Mouse (Mus musculus) MEL (cell line): ENCODE measurements around the gene Gm42791. TPM values are rescaled to one million over a fixed set of nuclear protein-coding genes. Genes with fewer than 3 reads are reported as not detected.

Experiments
- DNase-seq: peaks from one replicate; pipeline ENCODE4 v3.0.0; 2011; ENCODE audit warnings: low read depth, low spot score
- H3K27ac ChIP-seq: 2 replicates; pipeline ENCODE4 v1.5.1; 2012; ENCODE audit warnings: low read depth, mild to moderate bottlenecking, control low read depth, low read length, moderate library complexity; ENCODE audit not compliant: control insufficient read depth
- H3K27me3 ChIP-seq, 2 experiments: fragments of 150-350 bp in 1 of 2; sonication (generic) in 1 of 2; 2 replicates each; pipeline ENCODE4 v1.6.1; 2012; ENCODE audit warnings: low read length in 2 of 2, mild to moderate bottlenecking in 2 of 2, improper control_type of control experiment in 1 of 2, moderate library complexity in 1 of 2; ENCODE audit not compliant: insufficient read depth in 2 of 2, control insufficient read depth in 1 of 2
- H3K36me3 ChIP-seq, 2 experiments: 2 replicates each; pipeline ENCODE4 v1.6.1; 2012 to 2014; ENCODE audit warnings: low read length in 2 of 2, improper control_type of control experiment in 1 of 2, inconsistent platforms in 1 of 2, mild to moderate bottlenecking in 1 of 2; ENCODE audit not compliant: insufficient read depth in 2 of 2, control insufficient read depth in 1 of 2
- H3K4me1 ChIP-seq, 2 experiments: fragments of 150-350 bp in 1 of 2; sonication (generic) in 1 of 2; 2 replicates each; pipeline ENCODE4 v1.6.1; 2012; ENCODE audit warnings: low read length in 2 of 2, improper control_type of control experiment in 1 of 2, mild to moderate bottlenecking in 1 of 2; ENCODE audit not compliant: insufficient read depth in 2 of 2, control insufficient read depth in 1 of 2
- H3K4me3 ChIP-seq, 2 experiments: fragments of 150-350 bp in 1 of 2; sonication (generic) in 1 of 2; 2 replicates each; pipeline ENCODE4 v1.5.1; 2012; ENCODE audit warnings: low read depth in 2 of 2, low read length in 2 of 2, mild to moderate bottlenecking in 2 of 2, moderate library complexity in 2 of 2, control low read depth in 1 of 2, improper control_type of control experiment in 1 of 2; ENCODE audit not compliant: control insufficient read depth in 1 of 2, insufficient read depth in 1 of 2
- H3K79me2 ChIP-seq: 2 replicates; pipeline ENCODE4 v1.6.1; 2012; ENCODE audit warnings: mild to moderate bottlenecking, low read length, moderate library complexity; ENCODE audit not compliant: control insufficient read depth, poor library complexity, insufficient read depth
- H3K9ac ChIP-seq: 2 replicates; pipeline ENCODE4 v1.6.1; 2012; ENCODE audit warnings: low read depth, mild to moderate bottlenecking, control low read depth, low read length, moderate library complexity; ENCODE audit not compliant: control insufficient read depth, poor library complexity, severe bottlenecking
- H3K9me3 ChIP-seq: fragments of 150-350 bp; sonication (generic); replicated peaks from 2 replicates; pipeline ENCODE4 v1.6.1; 2012; ENCODE audit warnings: mild to moderate bottlenecking, low read length, improper control_type of control experiment, moderate library complexity; ENCODE audit not compliant: insufficient read depth
- CHD1 ChIP-seq: IDR thresholded peaks from 2 replicates; pipeline ENCODE4 v1.6.1; 2012; ENCODE audit warnings: low read depth, mild to moderate bottlenecking, inconsistent platforms, low read length, improper control_type of control experiment
- CHD2 ChIP-seq: IDR thresholded peaks from 2 replicates; pipeline ENCODE4 v1.6.1; 2011; ENCODE audit warnings: low read length, improper control_type of control experiment
- CTCF ChIP-seq, 3 experiments: IDR thresholded peaks in 2 of 3; conservative IDR thresholded peaks in 1 of 3; 2 replicates each; pipeline ENCODE4 v1.5.1; 2011 to 2012; ENCODE audit warnings: low read length in 3 of 3, low read depth in 2 of 3, mild to moderate bottlenecking in 2 of 3, improper control_type of control experiment in 1 of 3, inconsistent platforms in 1 of 3, mixed read lengths in 1 of 3, moderate library complexity in 1 of 3; ENCODE audit not compliant: control insufficient read depth in 1 of 3, insufficient read depth in 1 of 3, poor library complexity in 1 of 3, severe bottlenecking in 1 of 3
- E2F4 ChIP-seq: IDR thresholded peaks from 2 replicates; pipeline ENCODE4 v1.6.1; 2011; ENCODE audit warnings: low read depth, low read length, improper control_type of control experiment, borderline replicate concordance
- ELF1 ChIP-seq: IDR thresholded peaks from 2 replicates; pipeline ENCODE4 v1.6.1; 2014; ENCODE audit warnings: low read depth, mild to moderate bottlenecking, inconsistent platforms, low read length, improper control_type of control experiment, moderate library complexity
- EP300 ChIP-seq, 2 experiments: IDR thresholded peaks; 2 replicates each; pipeline ENCODE4 v1.6.1; 2011; ENCODE audit warnings: improper control_type of control experiment in 2 of 2, low read length in 2 of 2, low read depth in 1 of 2, mild to moderate bottlenecking in 1 of 2
- ETS1 ChIP-seq: IDR thresholded peaks from 2 replicates; pipeline ENCODE4 v1.6.1; 2012; ENCODE audit warnings: low read depth, mild to moderate bottlenecking, inconsistent platforms, low read length, improper control_type of control experiment, moderate library complexity
- GABPA ChIP-seq: IDR thresholded peaks from 2 replicates; pipeline ENCODE4 v1.6.1; 2012; ENCODE audit warnings: low read depth, mild to moderate bottlenecking, inconsistent platforms, low read length, improper control_type of control experiment, moderate library complexity
- HCFC1 ChIP-seq: IDR thresholded peaks from 2 replicates; pipeline ENCODE4 v1.6.1; 2012; ENCODE audit warnings: low read depth, mild to moderate bottlenecking, inconsistent platforms, low read length, improper control_type of control experiment, moderate library complexity
- JUND ChIP-seq: IDR thresholded peaks from 2 replicates; pipeline ENCODE4 v1.6.1; 2011; ENCODE audit warnings: low read depth, mild to moderate bottlenecking, improper control_type of control experiment, low read length
- KAT2A ChIP-seq: conservative IDR thresholded peaks from 2 replicates; pipeline ENCODE4 v1.6.1; 2012; ENCODE audit warnings: low read depth, low read length, improper control_type of control experiment, inconsistent platforms
- MAFK ChIP-seq: IDR thresholded peaks from 2 replicates; pipeline ENCODE4 v1.6.1; 2011; ENCODE audit warnings: low read depth, mild to moderate bottlenecking, low read length, improper control_type of control experiment, borderline replicate concordance
- MAZ ChIP-seq: IDR thresholded peaks from 2 replicates; pipeline ENCODE4 v1.6.1; 2012; ENCODE audit warnings: low read depth, mild to moderate bottlenecking, inconsistent platforms, low read length, improper control_type of control experiment
- MEF2A ChIP-seq: IDR thresholded peaks from 2 replicates; pipeline ENCODE4 v1.6.1; 2014; ENCODE audit warnings: low read depth, mild to moderate bottlenecking, inconsistent platforms, low read length, improper control_type of control experiment; ENCODE audit not compliant: poor library complexity, insufficient replicate concordance, severe bottlenecking; ENCODE audit errors: extremely low read depth
- MXI1 ChIP-seq: IDR thresholded peaks from 2 replicates; pipeline ENCODE4 v1.6.1; 2011; ENCODE audit warnings: mild to moderate bottlenecking, low read depth, low read length, improper control_type of control experiment
- MYB ChIP-seq: IDR thresholded peaks from 2 replicates; pipeline ENCODE4 v1.6.1; 2011; ENCODE audit warnings: mild to moderate bottlenecking, low read depth, low read length, improper control_type of control experiment
- MYC ChIP-seq: IDR thresholded peaks from 2 replicates; pipeline ENCODE4 v1.6.1; 2011; ENCODE audit warnings: low read depth, mild to moderate bottlenecking, low read length, improper control_type of control experiment, moderate library complexity
- POLR2AphosphoS2 ChIP-seq: IDR thresholded peaks from 2 replicates; pipeline ENCODE4 v1.6.1; 2011; ENCODE audit warnings: low read length, improper control_type of control experiment
- RCOR1 ChIP-seq: IDR thresholded peaks from 2 replicates; pipeline ENCODE4 v1.6.1; 2012; ENCODE audit warnings: low read depth, mild to moderate bottlenecking, inconsistent platforms, low read length, improper control_type of control experiment
- TAL1 ChIP-seq: IDR thresholded peaks from 2 replicates; pipeline ENCODE4 v1.6.1; 2012; ENCODE audit warnings: mild to moderate bottlenecking, inconsistent platforms, low read length, moderate library complexity, mixed read lengths
- TCF12 ChIP-seq: IDR thresholded peaks from 2 replicates; pipeline ENCODE4 v1.6.1; 2014; ENCODE audit warnings: low read depth, mild to moderate bottlenecking, inconsistent platforms, low read length, improper control_type of control experiment, moderate library complexity
- UBTF ChIP-seq: IDR thresholded peaks from 2 replicates; pipeline ENCODE4 v1.6.1; 2012; ENCODE audit warnings: low read depth, mild to moderate bottlenecking, inconsistent platforms, low read length, improper control_type of control experiment, moderate library complexity, borderline replicate concordance; ENCODE audit not compliant: insufficient read depth
- USF2 ChIP-seq, 2 experiments: IDR thresholded peaks; 2 replicates each; pipeline ENCODE4 v1.6.1; 2011 to 2012; ENCODE audit warnings: improper control_type of control experiment in 2 of 2, low read length in 2 of 2, borderline replicate concordance in 1 of 2, inconsistent platforms in 1 of 2, low read depth in 1 of 2, mild to moderate bottlenecking in 1 of 2; ENCODE audit not compliant: insufficient read depth in 1 of 2
- ZC3H11A ChIP-seq: IDR thresholded peaks from 2 replicates; pipeline ENCODE4 v1.6.1; 2012; ENCODE audit warnings: low read depth, mild to moderate bottlenecking, inconsistent platforms, low read length, improper control_type of control experiment
- ZKSCAN1 ChIP-seq: IDR thresholded peaks from 2 replicates; pipeline ENCODE4 v1.6.1; 2012; ENCODE audit warnings: low read depth, mild to moderate bottlenecking, inconsistent platforms, low read length, improper control_type of control experiment, moderate library complexity
- ZNF384 ChIP-seq: IDR thresholded peaks from 2 replicates; pipeline ENCODE4 v1.6.1; 2012; ENCODE audit warnings: low read depth, mild to moderate bottlenecking, inconsistent platforms, low read length, improper control_type of control experiment
- polyA plus RNA-seq, 2 experiments: library from polyadenylated mRNA; stranded (reverse) in 1 of 2; unstranded in 1 of 2; fragments of >175 nt in 1 of 2; fragments of >200 nt in 1 of 2; gene quantifications; 2 replicates each; pipeline versions ENCODE4 v1.2.1 to v1.2.4; 2012; ENCODE audit warnings: low replicate concordance in 2 of 2, low read depth in 1 of 2; ENCODE audit not compliant: insufficient read length in 2 of 2, insufficient read depth in 1 of 2, missing spikeins in 1 of 2
- total RNA-seq: library from RNA; depleted of rRNA; stranded (reverse); fragments of 300-350 nt; gene quantifications from 2 replicates; pipeline ENCODE4 v1.2.3, GENCODE M21; 2012

The Gm42791 gene
- total and polyA plus RNA-seq, 3 experiments, result 1.2 to 2.1 TPM; not detected in 1

DNA sequence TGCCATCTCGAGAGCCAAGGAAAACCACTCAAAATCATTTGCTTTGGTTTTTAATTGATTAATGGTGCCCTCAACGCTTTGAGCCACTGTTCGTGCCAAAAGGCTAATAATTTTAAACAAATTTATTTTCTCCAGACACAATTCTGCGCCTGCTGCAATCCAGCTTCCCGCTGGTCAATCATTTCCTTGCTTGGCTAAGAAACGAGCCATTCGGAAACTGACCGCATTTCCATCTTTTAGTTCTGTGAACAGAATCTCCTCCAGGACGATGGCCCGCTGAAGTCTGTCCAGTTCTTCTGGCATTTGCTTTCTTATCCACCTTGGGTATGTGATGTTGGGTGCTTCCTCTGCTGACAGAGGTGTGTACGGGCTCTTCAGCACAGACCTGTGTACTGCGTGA lies 70.4 kb downstream of the Gm42791 start:
- no peaks in the 10 kb centered on the region for H3K9me3 ChIP-seq
- peaks cover 2 to 17% of the 10 kb centered on the region in 2 experiments; a peak in 3 of 4 replicates for H3K36me3 ChIP-seq
- H3K79me2 ChIP-seq, result peaks cover 13% of the 10 kb centered on the region
- peaks cover 0 to 10% of the 10 kb centered on the region in 2 experiments for H3K4me1 ChIP-seq
- H3K9ac ChIP-seq, result no peak overlapping the region
- H3K27me3 ChIP-seq, result no peaks in the 10 kb centered on the region
- H3K4me3 ChIP-seq, result no peak overlapping the region
- TF ChIP-seq CHD2, result no peak
- TF ChIP-seq ZC3H11A, result no peak
- TF ChIP-seq HCFC1, result no peak
- TF ChIP-seq TCF12, result no peak
- no peak for TF ChIP-seq CTCF (IDR thresholded peaks at IDR 0.05 in 2 of 3, conservative IDR thresholded peaks at IDR 0.05 in 1 of 3; ENCODE audit: control insufficient read depth in 1 of 3, insufficient read depth in 1 of 3, low read depth in 2 of 3, low read length in 3 of 3, poor library complexity in 1 of 3, severe bottlenecking in 1 of 3)
- no peak for TF ChIP-seq E2F4
- no peak for TF ChIP-seq CHD1
- no peak for TF ChIP-seq ETS1
- TF ChIP-seq RCOR1, result no peak
- no peak for TF ChIP-seq EP300 (IDR thresholded peaks at IDR 0.05; ENCODE audit: low read depth in 1 of 2, low read length in 2 of 2)
- no peak for TF ChIP-seq ZNF384
- TF ChIP-seq MXI1, result no peak
- TF ChIP-seq ZKSCAN1, result no peak
- no peak for TF ChIP-seq MEF2A
- TF ChIP-seq MAFK, result no peak
- TF ChIP-seq UBTF, result no peak
- TF ChIP-seq MYB, result no peak
- TF ChIP-seq USF2 (IDR thresholded peaks at IDR 0.05; ENCODE audit: borderline replicate concordance in 1 of 2, insufficient read depth in 1 of 2, low read depth in 1 of 2, low read length in 2 of 2), result no peak
- no peak for TF ChIP-seq KAT2A
- TF ChIP-seq MYC, result no peak
- no peak overlapping the region for H3K27ac ChIP-seq
- no peak for DNase-seq

DNA sequence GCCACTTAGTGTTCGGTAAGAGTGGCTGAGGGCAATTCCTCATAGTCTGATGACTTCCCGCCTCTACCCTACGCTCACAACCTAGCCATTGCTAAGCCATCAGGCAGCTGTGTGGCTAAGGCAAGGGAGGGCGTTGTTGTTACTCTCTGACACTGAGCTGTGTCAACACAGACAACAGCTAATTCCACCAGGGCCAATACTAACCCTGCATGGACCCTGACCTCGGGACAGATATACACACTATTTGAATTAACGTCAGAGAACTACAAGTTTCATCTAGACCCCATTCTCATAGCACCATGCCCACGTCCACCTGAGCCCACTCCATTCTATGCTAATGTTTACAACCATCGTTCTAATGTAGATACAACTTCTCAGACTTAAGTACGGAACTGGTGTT lies 70.9 kb downstream of the Gm42791 start:
- no peak for TF ChIP-seq POLR2AphosphoS2
- TF ChIP-seq MAZ, result no peak
- no peak for TF ChIP-seq ELF1
- no peak for TF ChIP-seq JUND
- TF ChIP-seq TAL1, result no peak
- TF ChIP-seq GABPA, result no peak
- H3K4me1 ChIP-seq, result peaks cover 0 to 10% of the 10 kb centered on the region in 2 experiments
- H3K27ac ChIP-seq, result no peak overlapping the region
- peaks cover 13% of the 10 kb centered on the region for H3K79me2 ChIP-seq
- H3K9ac ChIP-seq, result no peak overlapping the region
- H3K36me3 ChIP-seq, result peaks cover 3 to 15% of the 10 kb centered on the region in 2 experiments
- DNase-seq, result no peak
- no peaks in the 10 kb centered on the region for H3K9me3 ChIP-seq
- no peaks in the 10 kb centered on the region for H3K27me3 ChIP-seq
- no peak overlapping the region for H3K4me3 ChIP-seq
